Mouse (Mus musculus): ENCODE results near the gene Elmo1. TPM values are rescaled to one million over a fixed set of nuclear protein-coding genes. Genes with fewer than 3 reads are reported as not detected.

Gene Elmo1
- polyA plus RNA-seq, 1 experiment from 2014 or later, result 11.2 TPM

DNA sequence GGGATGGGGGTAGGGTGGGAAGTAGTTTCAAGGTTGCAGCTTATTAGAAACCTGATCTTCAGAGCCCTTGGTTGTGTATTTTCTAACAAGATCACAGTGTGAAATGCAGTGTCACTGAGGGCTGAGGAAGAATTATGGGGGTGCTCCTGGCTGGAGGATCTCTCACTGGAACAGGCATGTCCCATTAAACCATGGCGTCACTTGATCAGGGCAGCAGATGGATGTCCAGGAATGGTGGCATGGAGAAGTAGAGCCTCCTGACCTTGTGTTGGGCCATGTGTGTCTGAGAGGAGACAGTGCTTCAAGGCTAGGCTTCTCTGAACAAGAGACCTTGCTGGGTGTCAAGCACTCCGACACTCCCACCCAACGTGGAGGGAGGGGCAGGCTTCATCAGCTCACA lies 431.1 kb downstream of the Elmo1 start:
- no peak for ATAC-seq (ENCODE audit: insufficient read depth, low FRiP score, low read depth)

DNA sequence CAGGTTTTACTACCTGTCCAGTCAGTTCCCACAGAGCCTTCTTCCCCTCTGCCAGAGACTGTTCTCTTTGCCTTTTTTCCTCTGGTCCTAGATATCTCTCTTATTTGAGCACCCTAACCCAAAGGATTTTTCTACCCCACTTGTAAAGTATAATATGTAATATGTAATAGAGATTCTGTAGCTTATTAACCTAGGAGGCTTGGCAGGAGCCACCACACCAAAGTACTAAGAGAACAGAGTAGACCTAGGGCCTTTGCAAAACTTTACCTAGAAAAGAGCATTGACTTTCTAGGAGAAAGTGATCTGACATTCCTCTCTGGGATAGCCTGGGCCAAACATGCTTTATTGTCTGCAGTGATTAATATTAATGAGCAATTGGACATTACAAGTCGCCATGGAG lies 433.3 kb downstream of the Elmo1 start:
- Histone ChIP-seq H3K9me3 (no peaks in the 10 kb centered on the region), H3K4me3 (replicated peaks) (no peak overlapping the region), H3K4me2 (no peak overlapping the region), H3K27me3 (replicated peaks) (no peaks in the 10 kb centered on the region), H3K9ac (no peak overlapping the region), H3K4me1 (no peaks in the 10 kb centered on the region), H3K36me3 (no peaks in the 10 kb centered on the region), H3K27ac (no peak overlapping the region)
- ATAC-seq (ENCODE audit: insufficient read depth, low FRiP score, low read depth), result no peak
- 86% methylated on average over 1 of the region's 1 CpGs for WGBS

More for the DNA sequence above, 431.1 kb downstream of the Elmo1 start:
- H3K9me3 ChIP-seq, result no peaks in the 10 kb centered on the region
- H3K27me3 ChIP-seq (replicated peaks), result no peaks in the 10 kb centered on the region
- 75% methylated on average over 3 of the region's 3 CpGs for WGBS
- no peak overlapping the region for H3K4me3 ChIP-seq (replicated peaks)
- no peak overlapping the region for H3K27ac ChIP-seq
- H3K36me3 ChIP-seq, result no peaks in the 10 kb centered on the region
- H3K4me1 ChIP-seq, result no peaks in the 10 kb centered on the region
- H3K9ac ChIP-seq, result no peak overlapping the region
- no peak overlapping the region for H3K4me2 ChIP-seq

- 67% methylated on average over 4 of the region's 4 CpGs for WGBS
- H3K36me3 ChIP-seq, result no peaks in the 10 kb centered on the region
- H3K27me3 ChIP-seq (replicated peaks), result no peaks in the 10 kb centered on the region
- H3K9me3 ChIP-seq, result no peaks in the 10 kb centered on the region
- H3K4me3 ChIP-seq (replicated peaks), result no peak overlapping the region
- no peak overlapping the region for H3K27ac ChIP-seq
- no peak for ATAC-seq (ENCODE audit: insufficient read depth, low FRiP score, low read depth)
- H3K9ac ChIP-seq, result no peak overlapping the region
- no peak overlapping the region for H3K4me2 ChIP-seq
- no peaks in the 10 kb centered on the region for H3K4me1 ChIP-seq
Observed at GRCm38 (mm10) chr13:20525844-20526243, 435.4 kb downstream of the Elmo1 start.

DNA sequence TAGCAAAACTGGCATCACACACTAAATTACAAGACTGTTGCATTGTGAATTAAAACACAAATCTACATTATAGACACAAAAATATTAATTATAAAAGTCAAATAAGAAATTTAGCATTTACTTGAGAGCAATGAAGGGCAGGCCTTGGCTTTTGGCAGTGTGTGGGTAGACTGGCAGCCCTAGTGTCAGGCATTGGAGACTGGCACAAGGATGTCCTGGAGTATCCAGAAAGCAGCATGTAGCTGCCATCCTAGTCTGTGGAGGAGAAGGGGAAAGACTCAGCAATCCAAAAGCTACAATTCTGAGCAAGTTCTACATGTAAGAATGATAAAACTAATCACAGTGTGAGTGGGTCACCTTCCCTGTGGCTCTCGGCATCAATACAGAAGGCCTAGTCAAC lies 446.7 kb downstream of the Elmo1 start:
- Histone ChIP-seq H3K9me3 (no peaks in the 10 kb centered on the region), H3K27ac (no peak overlapping the region), H3K4me2 (no peak overlapping the region), H3K36me3 (no peaks in the 10 kb centered on the region), H3K4me3 (replicated peaks) (no peak overlapping the region), H3K9ac (no peak overlapping the region), H3K4me1 (no peaks in the 10 kb centered on the region), H3K27me3 (replicated peaks) (no peaks in the 10 kb centered on the region)
- 87% methylated on average over 1 of the region's 1 CpGs for WGBS
- ATAC-seq (ENCODE audit: insufficient read depth, low FRiP score, low read depth), result no peak

- Histone ChIP-seq H3K4me3 (replicated peaks) (no peak overlapping the region), H3K27ac (no peak overlapping the region), H3K4me2 (no peak overlapping the region), H3K9ac (no peak overlapping the region), H3K9me3 (no peaks in the 10 kb centered on the region), H3K27me3 (replicated peaks) (no peaks in the 10 kb centered on the region), H3K36me3 (no peaks in the 10 kb centered on the region), H3K4me1 (no peaks in the 10 kb centered on the region)
- no peak for ATAC-seq (ENCODE audit: insufficient read depth, low FRiP score, low read depth)
- WGBS, result 76% methylated on average over 2 of the region's 2 CpGs
Observed at GRCm38 (mm10) chr13:20537487-20537886, 447.1 kb downstream of the Elmo1 start.

GRCm38 (mm10) chr13:20538216-20539070 lies 448.0 kb downstream of the Elmo1 start:
- Histone ChIP-seq H3K27me3 (replicated peaks) (no peaks in the 10 kb centered on the region), H3K36me3 (no peaks in the 10 kb centered on the region), H3K9me3 (no peaks in the 10 kb centered on the region), H3K4me3 (replicated peaks) (no peak overlapping the region), H3K27ac (no peak overlapping the region), H3K9ac (no peak overlapping the region), H3K4me2 (no peak overlapping the region), H3K4me1 (no peaks in the 10 kb centered on the region)
- no peak for ATAC-seq (ENCODE audit: insufficient read depth, low FRiP score, low read depth)
- 60% methylated on average over 12 of the region's 12 CpGs for WGBS

- H3K9ac ChIP-seq, result no peak overlapping the region
- no peak overlapping the region for H3K4me3 ChIP-seq (replicated peaks)
- H3K27me3 ChIP-seq (replicated peaks), result no peaks in the 10 kb centered on the region
- H3K27ac ChIP-seq, result no peak overlapping the region
- H3K4me1 ChIP-seq, result no peaks in the 10 kb centered on the region
- no peaks in the 10 kb centered on the region for H3K9me3 ChIP-seq
- no peak for ATAC-seq (ENCODE audit: insufficient read depth, low FRiP score, low read depth)
- no peaks in the 10 kb centered on the region for H3K36me3 ChIP-seq
- H3K4me2 ChIP-seq, result no peak overlapping the region
- WGBS, result 93% methylated on average over 2 of the region's 2 CpGs
Observed at GRCm38 (mm10) chr13:20539631-20540030, 449.2 kb downstream of the Elmo1 start.

DNA sequence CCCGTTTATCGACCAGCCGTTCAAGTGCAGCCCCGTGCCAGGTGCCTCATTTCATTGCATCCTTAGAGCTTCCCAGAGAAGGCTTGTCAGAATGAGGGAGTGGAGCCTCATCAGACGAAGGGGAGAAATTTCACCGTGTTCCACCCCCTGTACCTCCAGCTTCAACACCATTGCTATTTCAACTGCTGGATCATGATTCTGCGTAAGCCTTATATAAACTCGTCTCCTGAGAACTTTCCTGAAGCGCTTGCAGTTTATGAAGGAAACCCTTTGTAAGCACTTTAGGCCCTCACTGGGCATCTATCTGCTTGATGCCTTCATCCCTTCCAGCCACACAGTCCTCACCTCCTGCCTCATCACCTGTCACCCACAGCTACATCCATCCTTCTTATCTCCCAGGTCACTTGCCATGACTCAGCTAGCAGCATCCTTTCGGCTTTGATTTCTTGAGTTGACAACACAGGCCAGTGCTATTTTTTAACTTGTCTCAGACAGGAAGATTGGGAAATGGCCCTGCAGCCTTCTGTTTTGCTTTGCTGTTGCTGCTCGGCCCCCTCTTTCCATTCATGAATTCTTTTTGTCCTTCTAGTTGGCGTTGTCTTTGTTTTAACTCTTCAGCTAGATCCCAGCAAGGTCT lies 456.3 kb downstream of the Elmo1 start:
- no peak overlapping the region for H3K27ac ChIP-seq
- no peaks in the 10 kb centered on the region for H3K27me3 ChIP-seq (replicated peaks)
- ATAC-seq (ENCODE audit: insufficient read depth, low FRiP score, low read depth), result no peak
- no peaks in the 10 kb centered on the region for H3K4me1 ChIP-seq
- no peak overlapping the region for H3K9ac ChIP-seq
- no peaks in the 10 kb centered on the region for H3K36me3 ChIP-seq
- WGBS, result 72% methylated on average over 12 of the region's 12 CpGs
- no peak overlapping the region for H3K4me2 ChIP-seq
- H3K4me3 ChIP-seq (replicated peaks), result no peak overlapping the region
- no peaks in the 10 kb centered on the region for H3K9me3 ChIP-seq

DNA sequence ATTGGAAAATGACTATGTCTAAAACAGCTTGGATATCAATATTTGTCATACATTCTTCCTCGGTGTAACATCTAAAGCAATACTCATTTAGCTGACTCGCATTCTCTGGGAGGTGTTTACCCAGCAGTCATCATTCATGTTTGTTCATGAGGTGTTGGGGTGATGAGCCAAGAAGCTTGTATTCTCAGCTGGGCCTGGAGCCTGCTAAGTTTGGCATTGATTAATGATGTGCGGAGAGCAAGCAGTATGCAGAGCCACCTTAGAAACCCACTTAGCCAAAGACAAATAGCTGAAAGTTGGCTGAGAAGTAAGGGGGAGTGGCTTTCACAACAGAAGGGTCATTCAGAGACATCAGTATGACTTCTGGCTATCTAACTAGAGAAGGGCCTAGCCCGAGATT lies 459.6 kb downstream of the Elmo1 start:
- Histone ChIP-seq H3K4me2 (no peak overlapping the region), H3K36me3 (no peaks in the 10 kb centered on the region), H3K9me3 (no peaks in the 10 kb centered on the region), H3K27ac (no peak overlapping the region), H3K4me3 (replicated peaks) (no peak overlapping the region), H3K4me1 (no peaks in the 10 kb centered on the region), H3K9ac (no peak overlapping the region), H3K27me3 (replicated peaks) (no peaks in the 10 kb centered on the region)
- WGBS, result 38% methylated on average over 4 of the region's 4 CpGs
- no peak for ATAC-seq (ENCODE audit: insufficient read depth, low FRiP score, low read depth)

- no peaks in the 10 kb centered on the region for H3K9me3 ChIP-seq
- H3K4me3 ChIP-seq (replicated peaks), result no peak overlapping the region
- no peaks in the 10 kb centered on the region for H3K4me1 ChIP-seq
- H3K36me3 ChIP-seq, result no peaks in the 10 kb centered on the region
- H3K4me2 ChIP-seq, result no peak overlapping the region
- WGBS, result 80% methylated on average over 1 of the region's 1 CpGs
- ATAC-seq (ENCODE audit: insufficient read depth, low FRiP score, low read depth), result no peak
- H3K27ac ChIP-seq, result no peak overlapping the region
- no peak overlapping the region for H3K9ac ChIP-seq
- no peaks in the 10 kb centered on the region for H3K27me3 ChIP-seq (replicated peaks)
Observed at GRCm38 (mm10) chr13:20551559-20551958, 461.2 kb downstream of the Elmo1 start.

DNA sequence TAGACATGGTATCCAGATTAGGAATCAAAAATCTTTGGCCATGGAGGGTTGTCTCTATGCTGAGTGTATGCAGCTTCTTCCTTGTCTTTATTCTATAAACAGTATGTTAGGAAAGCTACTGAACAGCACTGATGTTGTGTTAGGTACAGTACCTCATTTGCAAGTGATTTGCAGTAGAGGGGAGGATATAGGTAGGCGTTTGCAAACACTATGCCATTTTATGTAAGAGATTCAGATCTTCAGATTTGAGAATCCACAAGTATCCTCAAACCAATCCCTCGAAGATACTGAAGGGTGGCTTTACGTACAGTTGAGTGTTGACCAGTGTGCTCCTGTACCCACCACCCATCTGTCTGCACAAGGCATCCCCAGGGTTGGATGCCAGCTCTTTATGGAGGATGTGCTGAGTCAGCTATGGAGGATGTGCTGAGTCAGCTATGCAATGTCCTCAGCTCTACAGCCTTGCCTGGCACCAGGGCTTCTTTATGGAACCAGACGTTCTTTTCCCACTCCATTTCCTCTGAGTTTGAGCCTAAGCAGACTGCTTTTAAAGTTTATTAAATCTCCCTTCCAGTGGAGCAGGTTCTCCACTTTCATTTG lies 465.6 kb downstream of the Elmo1 start:
- no peak for ATAC-seq (ENCODE audit: insufficient read depth, low FRiP score, low read depth)

GRCm38 (mm10) chr13:20556739-20557138 lies 466.3 kb downstream of the Elmo1 start:
- 73% methylated on average over 10 of the region's 10 CpGs for WGBS
- Histone ChIP-seq H3K36me3 (no peaks in the 10 kb centered on the region), H3K4me1 (no peaks in the 10 kb centered on the region), H3K27ac (no peak overlapping the region), H3K9me3 (no peaks in the 10 kb centered on the region), H3K9ac (no peak overlapping the region), H3K27me3 (replicated peaks) (no peaks in the 10 kb centered on the region), H3K4me3 (replicated peaks) (no peak overlapping the region), H3K4me2 (no peak overlapping the region)
- ATAC-seq (ENCODE audit: insufficient read depth, low FRiP score, low read depth), result peak; percentile 31; the same call in 1 of the 2 replicates

More for the DNA sequence above, 465.6 kb downstream of the Elmo1 start:
- no peak overlapping the region for H3K4me3 ChIP-seq (replicated peaks)
- 77% methylated on average over 4 of the region's 4 CpGs for WGBS
- H3K9me3 ChIP-seq, result no peaks in the 10 kb centered on the region
- no peaks in the 10 kb centered on the region for H3K4me1 ChIP-seq
- no peaks in the 10 kb centered on the region for H3K27me3 ChIP-seq (replicated peaks)
- H3K9ac ChIP-seq, result no peak overlapping the region
- H3K4me2 ChIP-seq, result no peak overlapping the region
- H3K36me3 ChIP-seq, result no peaks in the 10 kb centered on the region
- H3K27ac ChIP-seq, result no peak overlapping the region

Measured in stomach, embryonic 15.5 days (tissue).